Mouse (Mus musculus) naive thymus-derived CD4-positive, alpha-beta T cell, adult 2 months (primary cell): ENCODE data around the gene Trpt1.

ENCODE experiments used
- DNase-seq: peaks from one replicate; pipeline ENCODE4 v3.0.0-alpha.2; 2011; ENCODE audit warnings: low read depth

Trpt1 gene

DNA sequence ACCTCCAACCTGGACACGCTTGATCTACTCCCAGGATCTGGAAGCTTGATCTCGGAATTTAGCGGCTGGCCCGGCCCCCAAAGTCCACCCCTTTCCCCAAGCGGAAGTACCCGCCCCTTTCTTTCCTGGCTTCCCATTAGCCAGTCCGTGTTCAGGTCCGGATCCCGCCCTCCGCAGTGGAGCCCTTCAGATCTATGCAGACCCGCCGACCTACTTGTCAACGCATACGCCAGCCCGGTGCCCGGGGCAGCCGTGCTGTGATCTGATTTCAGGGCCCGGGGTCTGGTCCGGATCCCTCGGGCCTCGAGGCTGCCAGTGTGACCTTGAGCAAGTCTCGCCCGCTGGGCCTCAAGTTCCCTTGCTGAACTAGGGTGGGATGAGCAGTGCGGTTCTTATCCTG lies at the start of gene Trpt1, which contains the start of gene Nudt22:
Gene Trpt1, plus strand, starts transcription at position 126 of the 400 bp plus-strand sequence.
Gene Nudt22, minus strand, starts transcription at position 112 of the 400 bp plus-strand sequence.
- DNase-seq: peak; percentile 73

DNA sequence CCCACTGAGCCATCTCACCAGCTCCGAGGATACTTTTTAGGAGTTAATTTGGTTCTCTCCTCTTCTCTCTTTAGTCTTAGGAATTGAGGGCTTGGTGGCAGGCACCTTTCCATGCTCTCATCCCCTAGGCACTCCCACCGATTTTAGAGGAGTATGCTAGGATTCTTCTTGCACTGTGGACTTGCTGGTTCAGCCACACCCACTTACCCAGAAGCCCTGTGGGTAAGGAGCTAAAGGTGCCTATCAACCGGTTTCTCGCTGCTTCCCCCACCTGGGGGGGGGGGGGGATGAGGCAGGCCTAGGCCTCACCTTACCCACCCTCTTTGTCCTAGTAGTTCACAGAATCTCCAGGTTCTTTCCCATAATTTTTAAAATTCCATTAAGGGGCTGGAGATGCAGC lies 48.2 kb upstream of the Trpt1 start:
- no peak for DNase-seq

DNA sequence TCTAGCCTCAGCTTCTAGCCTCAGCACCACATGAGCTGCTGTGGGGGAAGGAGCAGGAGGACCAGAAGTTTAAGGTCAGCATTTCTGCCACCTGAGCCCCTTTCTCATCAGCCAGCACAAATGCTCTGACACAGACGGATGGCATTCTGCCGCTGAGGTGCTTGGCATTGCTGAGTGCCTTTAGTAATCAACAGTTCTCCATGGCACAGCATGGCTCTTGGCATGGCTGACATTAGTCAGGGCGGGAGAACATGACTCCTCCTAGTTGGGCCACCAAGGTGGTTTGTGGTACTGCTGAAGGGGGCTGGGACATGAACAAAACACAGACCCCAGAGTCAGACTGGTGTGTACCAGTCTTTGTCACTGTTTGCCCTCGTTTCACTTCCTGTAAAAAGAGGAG lies 47.7 kb upstream of the Trpt1 start:
- DNase-seq: no peak

DNA sequence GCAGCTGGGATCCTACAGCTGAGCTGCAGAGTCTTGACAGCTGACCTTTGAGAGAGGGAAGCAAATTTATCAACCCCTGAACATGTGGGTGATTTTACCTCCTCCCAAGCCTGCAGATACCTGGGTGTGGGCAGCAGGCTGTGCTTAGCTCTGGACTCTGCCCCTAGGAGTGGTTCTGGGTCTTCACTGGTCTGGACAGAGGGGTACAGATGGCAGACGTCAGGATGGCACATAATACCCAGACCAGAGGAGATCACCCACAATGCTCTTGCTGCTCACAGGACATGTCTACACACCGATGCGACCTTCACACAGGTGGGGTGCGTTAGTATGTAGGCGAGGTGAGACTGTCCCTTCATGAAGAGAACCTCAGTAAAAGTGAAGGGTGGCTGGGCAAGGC lies 46.4 kb upstream of the Trpt1 start:
- DNase-seq: no peak

DNA sequence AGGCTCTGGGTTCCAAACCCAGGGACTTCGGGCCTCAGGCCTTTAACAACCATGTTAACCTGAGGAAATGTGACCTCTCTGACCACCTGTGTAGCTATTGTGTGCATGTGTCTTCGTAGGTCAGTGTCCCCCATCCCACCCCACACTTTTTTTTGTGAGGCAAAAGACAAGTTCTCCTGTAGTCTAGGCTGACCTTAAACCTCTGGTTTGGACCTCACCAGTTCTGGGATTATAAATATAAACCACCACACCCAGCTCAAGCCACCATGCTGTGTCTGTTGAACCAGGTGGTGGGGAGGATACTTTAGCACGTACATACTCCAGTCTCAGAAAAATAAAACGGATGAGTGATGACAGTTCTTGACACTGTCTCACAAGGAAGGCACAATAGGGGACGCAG lies 46.0 kb upstream of the Trpt1 start:
- DNase-seq: no peak

DNA sequence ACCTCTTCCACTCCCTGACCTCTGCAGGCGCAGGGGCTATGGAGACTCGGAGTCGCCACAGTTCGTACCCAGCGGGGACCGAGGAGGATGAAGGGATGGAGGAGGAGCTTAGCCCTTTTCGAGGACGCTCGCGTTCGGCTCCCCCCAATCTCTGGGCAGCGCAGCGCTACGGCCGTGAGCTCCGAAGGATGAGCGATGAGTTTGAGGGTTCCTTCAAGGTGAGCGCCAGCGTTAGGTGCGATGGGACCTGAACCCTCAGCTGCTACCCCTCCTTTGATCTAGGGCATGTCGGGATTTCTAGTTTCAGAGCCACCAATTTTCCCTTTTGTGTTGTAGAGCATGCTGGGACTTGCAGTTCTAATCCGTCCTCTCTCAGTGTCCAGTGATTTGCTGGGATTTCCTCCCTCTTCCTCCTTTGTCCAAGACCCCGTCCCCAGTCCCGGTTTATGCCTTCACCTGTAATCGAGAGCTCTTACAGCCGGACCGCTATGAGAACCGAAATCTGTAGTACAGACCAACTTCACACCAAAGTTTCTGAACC lies 45.2 kb upstream of the Trpt1 start:
- DNase-seq: peak; percentile 64

DNA sequence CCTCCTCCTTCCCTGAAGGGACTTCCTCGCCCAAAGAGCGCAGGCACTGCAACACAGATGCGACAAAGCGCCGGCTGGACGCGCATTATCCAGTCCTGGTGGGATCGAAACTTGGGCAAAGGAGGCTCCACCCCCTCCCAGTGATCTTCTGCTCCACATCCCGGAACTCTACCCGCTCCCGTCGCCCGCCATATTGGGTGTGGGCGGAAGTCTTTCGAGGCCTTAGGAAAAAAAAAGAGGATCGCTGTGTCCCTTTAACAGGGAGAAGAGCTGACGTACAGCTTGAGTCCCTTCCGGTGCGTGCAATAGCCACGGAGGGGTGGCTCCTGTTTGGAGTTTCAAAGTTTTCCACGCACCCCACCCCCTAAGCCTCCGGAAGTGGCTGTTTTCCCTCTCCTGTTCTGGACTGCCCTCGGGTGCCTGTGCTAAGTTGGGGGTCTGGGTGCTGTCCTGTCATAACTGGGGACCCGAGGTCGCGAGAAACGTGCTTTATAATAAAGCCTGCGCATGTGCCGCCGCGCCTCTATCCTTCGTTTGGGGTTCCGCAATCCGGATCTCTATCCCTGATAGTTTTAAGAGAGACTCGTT lies 44.5 kb upstream of the Trpt1 start:
- peak; percentile 75 for DNase-seq

DNA sequence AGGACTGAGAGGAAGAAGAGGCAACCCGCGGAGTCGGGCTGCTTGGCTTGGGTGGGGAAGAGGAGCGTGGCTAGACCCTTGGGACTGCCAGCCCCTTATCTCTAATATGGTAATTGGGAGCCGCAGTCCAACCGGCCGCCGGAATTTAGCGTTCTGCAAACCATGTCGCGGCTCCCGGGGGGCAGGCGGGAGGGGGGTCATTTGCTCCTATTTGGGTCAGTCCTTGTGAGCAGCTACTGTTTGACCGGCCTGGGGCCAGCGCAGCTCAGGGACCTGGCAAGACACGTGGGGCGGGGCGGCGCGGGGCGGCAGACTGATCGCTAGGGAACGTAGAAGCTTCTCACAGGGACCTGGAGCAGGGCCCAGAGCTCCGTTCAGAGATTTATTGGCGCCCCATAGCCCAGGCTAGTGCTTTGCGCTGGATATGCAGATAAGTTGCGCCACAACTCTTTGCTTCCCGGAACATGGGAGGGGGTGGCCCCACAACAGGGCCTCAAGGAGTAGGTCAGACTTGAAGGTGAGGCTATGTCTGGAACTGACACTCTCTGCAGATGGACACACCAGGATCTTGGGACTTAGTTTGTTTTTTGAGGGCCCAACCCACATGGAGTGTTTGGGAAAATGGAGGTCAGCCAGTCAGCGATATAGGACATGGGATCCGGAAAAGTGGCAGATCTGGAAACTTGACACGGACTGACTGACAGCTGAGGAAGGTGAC lies 43.8 kb upstream of the Trpt1 start:
- DNase-seq: peak; percentile 54

DNA sequence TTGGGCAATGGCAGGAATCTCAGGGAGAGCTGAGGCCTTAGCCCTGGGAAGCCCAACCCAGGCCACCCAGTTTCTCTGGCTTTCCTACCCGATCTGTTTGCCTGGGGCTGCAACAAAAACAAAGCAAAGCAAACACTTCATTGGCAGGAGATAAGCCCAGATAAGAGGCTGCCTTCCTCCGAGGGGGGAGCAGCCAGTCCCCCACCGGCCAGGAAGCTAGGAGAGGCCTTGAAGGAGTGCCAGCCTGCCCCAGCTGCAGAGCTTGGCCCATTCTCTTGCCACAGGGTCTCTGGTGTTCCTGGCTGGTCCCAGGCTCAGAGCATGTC lies 43.3 kb upstream of the Trpt1 start:
- no peak for DNase-seq

DNA sequence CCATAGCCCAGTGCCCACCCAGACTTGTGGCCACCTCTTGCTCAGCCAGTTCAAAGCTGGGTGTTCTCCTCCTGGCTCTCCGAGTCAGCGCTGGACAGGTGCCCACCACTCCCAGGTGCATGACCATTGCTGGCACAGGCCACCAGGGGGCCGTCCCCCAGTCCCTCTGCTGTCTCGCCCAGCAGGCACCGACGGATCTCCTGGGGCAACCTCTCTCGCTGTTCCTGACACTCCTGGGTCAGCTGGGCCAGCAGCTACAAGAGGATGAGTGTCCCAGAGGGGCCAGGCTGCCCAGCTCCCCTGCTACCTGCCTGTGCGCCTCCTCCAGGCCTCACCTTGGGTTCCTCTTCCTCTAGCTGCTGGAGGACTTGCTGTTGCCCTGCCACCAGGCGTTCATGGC lies 41.9 kb upstream of the Trpt1 start:
- no peak for DNase-seq

DNA sequence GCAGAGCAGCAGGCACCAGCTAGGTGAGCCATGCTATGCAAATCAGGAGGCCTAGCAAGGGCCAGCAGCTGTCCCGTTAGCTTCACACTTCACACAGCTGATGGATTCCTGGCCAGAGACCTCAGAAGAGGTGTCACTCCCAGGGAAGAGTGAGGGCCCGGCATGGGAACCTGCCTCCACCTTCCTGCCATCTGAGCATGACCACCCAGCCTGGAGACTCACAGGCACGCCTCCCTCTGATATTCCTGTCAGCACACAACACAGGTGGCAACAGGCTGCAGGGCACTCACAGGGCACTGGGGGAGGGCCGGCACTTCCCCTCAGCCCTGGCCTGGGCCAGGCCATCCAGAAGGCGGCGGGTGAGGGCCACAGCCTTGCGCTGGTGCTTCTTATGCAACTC lies 40.5 kb upstream of the Trpt1 start:
- DNase-seq: no peak

DNA sequence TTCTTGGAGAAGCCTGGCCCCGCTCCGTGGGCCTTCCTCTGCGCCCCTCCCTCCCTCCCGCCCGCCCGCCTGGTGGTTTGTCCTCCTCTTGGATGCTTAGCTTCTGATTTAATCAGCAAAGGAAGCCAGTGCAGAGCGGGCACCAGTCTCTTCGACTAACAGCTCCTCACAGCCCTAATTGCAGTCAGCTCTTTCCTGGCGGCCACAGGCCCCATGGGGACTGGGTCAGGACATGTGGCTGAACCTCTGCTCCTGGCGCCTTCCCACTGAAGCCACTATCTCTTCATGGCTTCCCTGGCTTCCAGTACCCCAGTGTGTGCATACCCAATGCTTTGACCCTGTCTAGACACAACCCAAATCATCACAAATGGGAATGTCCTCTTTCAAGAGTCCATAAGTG lies 39.5 kb upstream of the Trpt1 start:
- DNase-seq: no peak

DNA sequence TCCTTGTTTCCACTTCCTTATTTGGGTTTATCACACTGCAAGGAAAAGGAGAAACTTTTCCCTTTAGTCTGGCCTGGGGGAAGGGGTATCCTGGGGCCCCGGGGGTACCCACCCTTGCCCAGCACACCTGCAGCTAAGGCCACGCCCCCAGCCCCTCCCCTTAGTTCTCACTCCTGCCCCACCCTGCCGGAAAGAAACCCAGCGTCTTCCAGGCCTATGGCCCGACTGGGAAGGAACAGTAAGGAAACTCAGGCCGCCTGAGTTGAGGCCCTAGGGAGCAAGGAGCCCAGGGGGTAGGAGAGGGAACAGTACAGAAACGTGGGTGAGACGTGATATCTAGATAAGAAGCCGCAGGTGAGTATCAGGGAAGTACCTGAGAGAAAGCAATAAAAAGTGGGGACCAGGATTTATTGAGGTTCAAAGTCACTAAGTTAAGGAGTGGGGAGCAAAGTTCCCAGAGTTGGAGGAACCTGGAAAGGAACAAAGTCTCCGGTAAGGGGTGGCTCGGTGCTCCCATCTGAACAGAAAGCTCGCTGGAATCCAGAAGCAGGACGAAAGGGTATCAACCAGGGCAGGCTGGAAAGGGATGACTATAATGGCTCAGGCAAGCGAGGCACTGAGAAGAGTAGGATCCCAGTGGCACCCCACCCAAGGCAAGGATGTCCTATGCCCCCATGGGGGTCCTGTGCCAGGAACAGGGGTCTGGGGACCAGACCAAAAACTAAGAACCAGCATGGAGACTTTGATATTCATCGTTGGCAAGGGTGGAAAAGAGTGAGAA lies 27.2 kb upstream of the Trpt1 start:
- DNase-seq: peak; percentile 34

DNA sequence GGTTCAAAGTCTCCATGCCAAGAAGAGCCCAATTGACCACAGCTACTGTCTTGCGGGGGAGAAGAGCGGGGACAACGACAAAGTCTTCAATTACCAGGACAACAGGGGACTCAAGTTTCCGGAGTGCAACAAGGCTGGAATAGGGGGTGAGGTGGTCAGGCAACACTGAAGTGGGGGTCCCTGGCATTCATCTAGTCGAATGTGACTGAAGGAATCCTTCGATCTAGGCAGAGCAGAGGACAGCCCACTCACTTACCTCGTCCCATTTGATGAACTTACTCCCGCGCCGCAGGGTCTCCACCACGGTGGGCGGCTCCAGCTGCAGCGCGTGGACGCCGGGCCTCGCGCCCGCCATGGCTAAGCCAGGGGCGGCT lies 26.7 kb upstream of the Trpt1 start:
- no peak for DNase-seq

DNA sequence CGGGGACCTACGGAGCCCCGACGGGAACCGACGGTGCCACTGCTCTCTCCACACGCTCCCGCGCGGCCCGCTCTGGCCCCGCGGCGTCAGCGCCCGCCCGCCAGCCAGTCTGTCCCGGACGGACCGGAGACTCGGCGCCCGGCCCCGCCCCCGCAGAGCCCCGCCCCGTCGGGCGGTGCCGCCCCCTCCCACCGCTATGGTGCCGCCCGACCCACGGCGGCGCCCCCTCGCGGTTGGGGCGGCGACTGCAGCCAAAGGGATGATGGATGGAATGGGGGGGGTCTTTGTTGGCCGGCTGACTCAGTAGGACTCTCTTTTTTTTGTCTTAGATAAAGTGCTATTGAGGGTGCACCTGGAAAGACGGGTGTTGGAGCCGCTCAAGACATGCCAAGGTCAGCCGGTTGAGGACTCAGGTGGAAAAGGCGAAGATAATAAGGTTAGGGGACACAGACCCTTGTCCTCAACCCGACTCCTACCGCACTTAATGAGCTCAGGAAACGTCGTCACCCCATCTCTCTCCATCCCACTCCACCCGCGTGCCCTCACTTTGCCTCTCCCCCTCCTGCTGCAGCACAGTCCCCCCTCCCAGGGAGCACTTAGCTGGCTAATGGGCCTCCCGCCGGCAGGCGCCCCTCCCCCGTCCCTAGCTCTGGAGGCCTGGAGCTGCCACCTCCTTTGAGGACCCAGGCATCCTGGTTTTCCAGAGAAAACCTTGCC lies 26.1 kb upstream of the Trpt1 start:
- peak; percentile 85 for DNase-seq

DNA sequence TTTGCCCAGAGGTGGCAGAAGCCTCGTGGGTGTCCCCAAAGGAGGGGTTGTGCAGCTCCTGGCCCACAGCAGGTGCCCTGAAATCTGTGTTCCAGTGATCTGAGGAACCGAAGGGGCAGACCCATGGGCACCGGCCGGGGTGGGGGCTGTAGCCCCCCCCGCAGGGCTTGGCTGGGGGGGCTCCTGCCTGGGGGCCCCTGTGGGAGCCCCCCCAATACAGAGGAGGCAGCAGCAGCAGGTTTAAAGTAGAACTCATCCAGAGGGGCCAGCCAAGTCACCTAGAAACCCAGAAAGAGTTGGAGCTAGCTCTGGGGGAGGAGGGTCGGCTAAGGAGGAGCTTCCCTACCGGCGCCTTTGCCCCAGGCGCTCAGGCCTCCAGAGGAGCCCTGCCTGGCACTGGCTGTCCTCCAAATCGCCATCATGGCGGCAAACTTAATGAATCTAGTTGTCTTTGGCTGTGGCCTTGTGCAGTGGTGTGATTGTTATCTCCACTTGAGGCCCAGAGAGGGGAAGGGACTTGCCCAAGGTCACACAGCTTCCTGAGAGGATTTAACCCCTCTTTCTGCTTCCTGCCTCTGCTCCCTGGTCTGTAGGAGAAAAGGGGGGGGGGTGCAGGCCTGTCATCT lies 25.4 kb upstream of the Trpt1 start:
- peak; percentile 28 for DNase-seq

DNA sequence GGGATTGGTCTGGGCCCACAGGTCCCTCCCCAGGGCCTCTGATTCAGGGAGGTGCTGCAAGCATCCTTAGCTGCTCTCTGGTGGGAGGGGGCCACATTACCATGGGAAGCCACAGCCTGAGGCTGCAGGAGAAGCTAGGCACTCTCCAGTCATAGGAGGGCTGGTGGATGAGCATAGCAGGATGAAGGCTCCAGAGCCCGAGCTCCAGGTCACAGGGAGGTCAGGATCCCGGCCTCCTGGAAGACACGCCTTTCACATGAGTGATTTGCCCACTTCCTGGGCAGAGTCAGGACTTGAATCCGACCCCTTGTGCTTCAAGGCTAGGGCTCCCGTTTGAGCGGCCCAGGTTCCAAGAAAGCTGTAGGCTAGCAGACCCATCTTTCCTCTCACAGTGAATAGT lies 24.3 kb upstream of the Trpt1 start:
- no peak for DNase-seq

DNA sequence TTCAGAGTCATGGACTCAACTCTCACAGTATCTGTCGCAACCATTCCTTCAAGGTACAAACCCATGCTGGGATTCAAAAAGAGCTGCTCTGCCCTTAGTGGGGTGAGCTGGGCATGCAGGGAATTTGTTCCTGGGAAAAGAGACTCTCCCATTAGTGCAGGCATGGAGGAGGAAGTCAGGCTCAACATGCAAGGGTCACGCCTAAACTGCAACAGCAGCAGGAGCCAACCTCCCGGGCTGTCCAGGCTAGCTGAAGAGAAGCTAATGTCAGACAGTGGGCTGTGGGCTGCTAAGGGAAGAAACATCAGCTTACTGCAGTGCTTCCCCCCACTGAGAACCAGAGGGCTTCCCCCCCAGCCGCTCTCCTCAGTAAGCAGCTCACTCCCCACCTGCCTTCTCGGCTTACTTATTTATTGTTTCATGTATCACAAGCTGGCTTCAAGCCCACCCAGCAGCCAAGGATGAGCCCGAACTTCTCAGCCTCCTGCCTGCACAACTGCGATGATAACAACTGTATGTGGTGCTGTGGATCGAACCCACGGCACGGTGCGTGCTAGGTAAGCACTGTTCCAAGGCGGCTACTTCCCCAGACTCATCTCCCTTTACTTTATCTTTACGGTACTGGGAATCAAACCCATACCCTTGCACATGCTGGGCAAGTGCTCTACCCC lies 23.5 kb upstream of the Trpt1 start:
- DNase-seq: no peak

DNA sequence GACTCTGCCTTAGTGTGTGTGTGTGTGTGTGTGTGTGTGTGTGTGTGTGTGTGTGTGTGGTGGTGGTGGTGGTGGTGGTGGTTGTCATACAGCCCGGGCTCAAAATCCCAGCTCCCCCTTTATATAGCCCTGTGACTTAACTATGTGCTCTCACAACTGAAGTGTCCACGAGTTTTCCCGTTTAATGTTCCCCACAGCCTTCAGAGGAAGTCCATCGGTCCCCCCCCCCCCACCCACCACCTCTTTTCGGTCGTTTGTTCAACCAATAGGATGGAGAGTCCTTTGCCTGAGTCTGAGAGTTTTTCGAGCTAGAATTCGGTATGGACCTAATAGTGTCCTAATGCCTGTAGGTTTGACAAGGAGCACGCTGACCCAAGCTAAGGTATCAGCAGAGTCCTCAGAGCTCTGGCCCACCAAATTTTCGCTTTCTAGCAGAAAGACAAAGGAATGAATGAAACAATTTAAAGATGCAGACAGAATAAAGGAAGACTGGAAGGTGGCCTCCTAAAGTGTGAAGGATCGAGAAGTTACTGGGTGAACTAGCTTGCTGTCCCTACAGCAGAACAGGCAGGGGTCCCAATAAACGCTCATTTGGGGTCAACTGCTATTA lies 22.2 kb upstream of the Trpt1 start:
- DNase-seq: no peak

DNA sequence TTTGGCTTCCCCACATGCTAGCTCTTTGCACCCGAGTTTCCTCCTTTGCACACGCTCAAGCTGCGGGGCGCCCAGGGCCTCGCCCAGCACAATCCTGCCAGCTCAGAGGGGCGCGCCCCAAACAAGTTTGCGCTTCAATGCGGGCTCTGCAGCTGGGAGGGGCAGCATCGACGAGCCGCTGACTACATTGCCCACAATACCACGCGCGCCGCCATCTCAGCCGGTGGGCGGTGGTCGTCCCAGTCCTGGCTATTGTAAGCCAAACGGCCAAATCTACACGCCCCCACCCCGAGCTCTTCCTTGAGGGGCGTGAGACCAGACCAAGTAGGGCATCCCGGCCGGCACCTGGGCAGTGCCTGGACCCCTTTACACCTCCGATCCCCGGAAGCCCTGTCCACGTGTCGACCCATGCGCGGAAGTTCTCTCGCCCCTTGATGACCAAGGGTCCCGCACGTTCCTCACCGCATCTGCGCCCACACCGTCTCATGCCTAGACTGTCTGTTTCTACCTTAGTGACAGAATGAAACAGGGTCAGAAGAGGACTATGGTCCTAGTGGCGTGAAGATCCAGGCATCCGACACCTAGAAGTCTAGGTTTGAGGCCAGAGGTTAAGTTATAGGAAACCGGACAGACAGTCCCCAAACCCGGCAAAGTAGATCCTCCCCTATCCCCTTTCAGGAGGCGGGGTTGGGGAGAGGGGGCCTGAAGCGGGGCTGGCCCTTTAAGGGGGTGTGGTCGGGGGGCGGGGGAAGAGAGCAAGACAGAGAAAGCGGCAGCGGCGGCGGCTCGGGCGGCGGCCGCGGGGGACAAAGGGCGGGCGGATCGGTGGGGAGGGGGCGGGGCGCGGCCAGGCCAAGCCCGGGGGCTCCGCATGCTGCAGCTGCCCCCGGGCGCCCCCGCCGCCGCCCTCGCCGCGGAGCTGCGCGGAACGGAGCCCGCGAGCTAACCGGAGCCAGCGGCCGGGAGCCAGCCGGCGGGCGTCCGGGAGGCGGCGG lies 21.4 kb upstream of the Trpt1 start, which contains the start of gene Ppp1r14b:
Gene Ppp1r14b, plus strand, starts transcription at position 758 of the 995 bp plus-strand sequence.
- DNase-seq: peak; percentile 80
